Mouse (Mus musculus) embryonic facial prominence, embryonic 11.5 days (tissue): ENCODE measurements around the gene Spocd1. TPM values are rescaled to one million over a fixed set of nuclear protein-coding genes. Genes with fewer than 3 reads are reported as not detected.
A peak's percentile ranks its signal among the peaks of the same experiment; 100 is the strongest.

Source experiments
- ATAC-seq: fragments of 200-750 bp; cut with Nextera tagmentation; replicated peaks from 2 replicates; pipeline ENCODE4 v1.8.0; 2017; ENCODE audit warnings: low read depth; ENCODE audit not compliant: insufficient number of reproducible peaks, low FRiP score, low TSS enrichment
- DNase-seq: peaks from one replicate; pipeline ENCODE4 v3.0.0-alpha.2; 2015; ENCODE audit warnings: low spot score
- H3K27ac ChIP-seq: fragments of 300-500 bp; sonication (generic); replicated peaks from 2 replicates; pipeline ENCODE4 v1.5.1; 2014; ENCODE audit warnings: mild to moderate bottlenecking, low read depth, low read length, control low read depth
- H3K27me3 ChIP-seq: fragments of 300-500 bp; sonication (generic); 2 replicates; pipeline ENCODE4 v1.6.1; 2014; ENCODE audit warnings: mild to moderate bottlenecking, low read length, moderate library complexity, mixed read lengths; ENCODE audit not compliant: control insufficient read depth, insufficient read depth
- H3K36me3 ChIP-seq: fragments of 300-500 bp; sonication (generic); replicated peaks from 2 replicates; pipeline ENCODE4 v1.6.1; 2014; ENCODE audit warnings: low read depth, mild to moderate bottlenecking, low read length, moderate library complexity, mixed read lengths; ENCODE audit not compliant: control insufficient read depth, insufficient read depth
- H3K4me1 ChIP-seq: fragments of 300-500 bp; sonication (generic); 2 replicates; pipeline ENCODE4 v1.6.1; 2014; ENCODE audit warnings: low read length, mixed read lengths; ENCODE audit not compliant: control insufficient read depth, insufficient read depth
- H3K4me2 ChIP-seq: fragments of 300-500 bp; sonication (generic); 2 replicates; pipeline ENCODE4 v1.6.1; 2014; ENCODE audit warnings: low read depth, mild to moderate bottlenecking, control low read depth, low read length, moderate library complexity
- H3K4me3 ChIP-seq: fragments of 300-500 bp; sonication (generic); 2 replicates; pipeline ENCODE4 v1.5.1; 2014; ENCODE audit warnings: low read depth, low read length, control low read depth
- H3K9ac ChIP-seq: fragments of 300-500 bp; sonication (generic); replicated peaks from 2 replicates; pipeline ENCODE4 v1.6.1; 2014; ENCODE audit warnings: mild to moderate bottlenecking, control low read depth, low read length
- H3K9me3 ChIP-seq: fragments of 300-500 bp; sonication (generic); replicated peaks from 2 replicates; pipeline ENCODE4 v1.6.1; 2016; ENCODE audit warnings: mild to moderate bottlenecking, low read length, inconsistent platforms, mixed read lengths; ENCODE audit not compliant: control insufficient read depth
- WGBS: fragments of 180-500 bp; shearing (Covaris S2); extraction: QIAGEN DNeasy Blood & Tissue Kit; methylation state at CpG from one replicate; pipeline ENCODE4 v1.1.7; 2014; 5-methylcytosine and 5-hydroxymethylcytosine counted together
- polyA plus RNA-seq: library from polyadenylated mRNA; unstranded; fragments of >200 nt; fragmentation: Nextera tagmentation; extraction: Ambion mirVana; gene quantifications from 2 replicates; pipeline ENCODE4 v1.2.1, GENCODE M21; 2014

The Spocd1 gene
- polyA plus RNA-seq, 1 experiment from 2014 or later = not detected

DNA sequence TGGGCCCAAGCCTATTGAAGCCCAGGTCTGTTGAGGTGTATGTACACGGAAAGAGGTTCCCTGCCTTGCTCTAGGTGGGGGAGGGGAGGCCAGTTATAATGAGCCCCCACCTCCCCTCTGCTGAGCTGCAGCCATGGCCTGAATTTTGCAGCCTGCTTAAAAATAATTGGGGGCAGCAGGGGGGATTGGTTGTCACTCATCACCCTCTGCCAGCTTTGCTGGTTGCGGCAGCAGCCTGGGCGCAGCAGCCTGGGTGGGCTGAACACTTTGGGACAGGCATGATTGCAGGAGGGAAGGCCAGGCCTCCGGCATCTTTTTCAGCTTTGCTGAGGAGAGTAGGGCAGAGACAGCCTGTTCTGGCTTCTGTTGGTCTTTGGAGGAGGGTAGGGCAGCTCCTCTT lies 60.9 kb downstream of the Spocd1 start:
- H3K27me3 ChIP-seq = peaks cover 27% of the 10 kb centered on the region
- 67% methylated on average over 4 of the region's 4 CpGs for WGBS
- DNase-seq = no peak
- no peak overlapping the region for H3K9ac ChIP-seq
- no peak overlapping the region for H3K27ac ChIP-seq
- no peak for ATAC-seq
- H3K36me3 ChIP-seq = no peaks in the 10 kb centered on the region
- peaks cover 10% of the 10 kb centered on the region for H3K4me1 ChIP-seq
- no peaks in the 10 kb centered on the region for H3K9me3 ChIP-seq
- H3K4me3 ChIP-seq = no peak overlapping the region
- no peak overlapping the region for H3K4me2 ChIP-seq

DNA sequence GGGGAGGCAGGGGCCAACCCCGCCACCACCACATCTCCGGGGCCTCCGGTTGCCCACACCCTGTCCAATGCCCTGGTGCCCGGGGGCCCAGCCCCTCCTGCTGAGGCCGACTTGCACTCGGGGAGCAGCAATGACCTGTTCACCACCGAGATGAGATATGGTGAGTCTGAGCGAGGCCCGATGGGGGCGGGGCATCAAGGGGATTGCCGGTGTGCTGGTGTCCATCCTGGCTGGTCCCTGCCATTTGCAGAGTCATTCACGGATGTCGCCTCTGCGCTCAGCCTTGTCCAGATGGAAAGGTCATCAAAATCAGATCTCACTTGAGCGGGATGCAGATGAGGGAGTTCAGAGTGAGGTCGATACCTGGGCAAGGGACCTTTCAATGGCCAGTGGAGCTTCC lies 63.7 kb downstream of the Spocd1 start:
- H3K4me3 ChIP-seq = no peak overlapping the region
- WGBS = 79% methylated on average over 16 of the region's 16 CpGs
- DNase-seq = no peak
- no peaks in the 10 kb centered on the region for H3K9me3 ChIP-seq
- H3K36me3 ChIP-seq = no peaks in the 10 kb centered on the region
- peaks cover 4% of the 10 kb centered on the region; the same call in 1 of the 2 replicates for H3K4me1 ChIP-seq
- H3K27ac ChIP-seq = no peak overlapping the region
- H3K9ac ChIP-seq = no peak overlapping the region
- H3K27me3 ChIP-seq = peaks cover 6% of the 10 kb centered on the region
- no peak for ATAC-seq
- H3K4me2 ChIP-seq = no peak overlapping the region

DNA sequence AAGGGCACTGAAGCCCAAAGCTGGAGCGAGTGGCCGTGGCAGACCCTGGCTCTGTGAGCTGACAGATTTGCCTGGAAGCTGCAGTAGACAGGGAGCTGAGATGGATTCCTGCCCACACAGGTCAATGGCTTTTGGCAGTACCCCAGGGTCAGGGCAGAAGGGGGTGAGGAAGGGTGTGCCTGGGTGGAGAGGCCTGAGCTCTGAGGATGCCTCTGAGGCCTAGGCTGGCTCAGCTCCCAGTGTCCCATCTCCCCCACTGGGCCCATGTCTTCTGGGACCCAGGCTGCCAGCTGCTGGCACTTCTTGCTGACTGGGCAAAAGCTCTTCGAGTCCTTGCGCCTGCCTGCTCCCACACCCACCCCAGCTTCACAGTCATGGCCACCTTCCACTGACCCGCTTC lies 64.2 kb downstream of the Spocd1 start:
- H3K4me2 ChIP-seq = no peak overlapping the region
- H3K9me3 ChIP-seq = no peaks in the 10 kb centered on the region
- H3K27me3 ChIP-seq = peaks cover 6% of the 10 kb centered on the region
- H3K36me3 ChIP-seq = no peaks in the 10 kb centered on the region
- no peak overlapping the region for H3K9ac ChIP-seq
- no peak overlapping the region for H3K27ac ChIP-seq
- no peak for DNase-seq
- H3K4me3 ChIP-seq = no peak overlapping the region
- ATAC-seq = no peak
- 95% methylated on average over 5 of the region's 5 CpGs for WGBS
- no peaks in the 10 kb centered on the region for H3K4me1 ChIP-seq

DNA sequence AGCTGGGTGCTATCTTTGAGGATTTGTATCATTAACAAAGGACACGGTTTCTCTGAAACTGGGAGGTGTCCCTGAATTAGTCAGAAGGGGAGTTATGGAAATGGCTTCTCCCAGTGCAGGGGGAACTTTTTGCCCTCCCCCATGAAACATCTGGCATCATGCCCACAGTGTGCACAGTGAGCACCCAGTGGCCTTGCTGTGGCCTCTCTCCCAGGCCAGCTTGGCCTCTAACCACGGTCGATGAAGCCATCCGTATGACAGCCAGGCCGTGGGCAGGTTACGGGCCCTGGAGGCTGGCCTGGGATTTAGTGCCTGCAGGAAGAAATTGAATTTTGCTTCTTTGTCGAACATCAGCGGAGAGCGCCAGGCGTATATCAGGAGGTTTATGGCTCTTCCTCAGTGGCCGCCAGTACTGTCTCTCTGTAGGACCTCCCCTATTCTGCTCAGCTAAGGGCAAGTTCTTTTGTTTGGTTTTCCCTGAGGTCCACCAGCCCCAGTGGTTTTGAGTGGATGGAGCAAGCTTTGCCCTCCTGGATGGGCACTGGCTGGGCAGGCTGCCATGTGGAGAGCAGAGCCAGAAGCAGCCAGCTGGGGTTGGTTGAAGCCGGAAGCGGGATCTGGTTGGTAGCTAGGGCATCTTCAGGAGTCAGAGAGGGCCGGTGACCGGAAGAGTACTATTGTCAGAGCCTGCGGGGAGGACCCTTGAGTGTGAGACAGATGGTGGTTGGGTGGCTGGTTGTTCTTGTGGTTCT lies 65.1 kb downstream of the Spocd1 start:
- H3K27ac ChIP-seq = no peak overlapping the region

DNA sequence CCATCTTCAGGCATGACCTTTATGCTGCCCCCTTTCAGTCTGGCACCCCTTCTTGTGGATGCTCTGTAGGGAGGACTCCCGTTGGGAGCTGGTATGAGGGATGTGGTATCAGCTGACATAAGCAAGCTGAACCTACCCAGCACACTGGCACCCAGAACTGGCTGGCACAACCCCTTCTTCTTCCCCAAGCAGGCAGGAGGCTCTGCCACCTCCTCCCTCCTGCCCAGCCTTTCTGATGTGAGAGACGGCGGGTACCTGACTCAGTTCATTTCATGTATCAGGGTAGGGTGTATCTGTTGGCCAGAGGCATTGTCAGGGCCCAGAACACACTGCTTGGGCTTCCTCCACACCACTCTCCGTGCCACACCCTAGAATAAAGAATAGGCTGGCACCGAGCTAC lies 65.7 kb downstream of the Spocd1 start:
- no peaks in the 10 kb centered on the region for H3K9me3 ChIP-seq
- no peak overlapping the region for H3K9ac ChIP-seq
- H3K4me3 ChIP-seq = no peak overlapping the region
- H3K4me1 ChIP-seq = no peaks in the 10 kb centered on the region
- 82% methylated on average over 5 of the region's 5 CpGs for WGBS
- H3K36me3 ChIP-seq = no peaks in the 10 kb centered on the region
- no peak overlapping the region for H3K27ac ChIP-seq
- no peak for DNase-seq
- H3K27me3 ChIP-seq = no peaks in the 10 kb centered on the region
- no peak for ATAC-seq
- H3K4me2 ChIP-seq = no peak overlapping the region

More for the DNA sequence above, 65.1 kb downstream of the Spocd1 start:
- H3K9me3 ChIP-seq = no peaks in the 10 kb centered on the region
- no peak overlapping the region for H3K4me3 ChIP-seq
- no peak overlapping the region for H3K9ac ChIP-seq
- 0 out of 2 replicates have a peak, but pooled peaks cover 1% of the 10 kb centered on the region for H3K27me3 ChIP-seq
- DNase-seq = no peak
- H3K36me3 ChIP-seq = no peaks in the 10 kb centered on the region
- H3K4me2 ChIP-seq = no peak overlapping the region
- ATAC-seq = 0 out of 2 replicates have a peak, but pooled peaks have one; percentile 18
- WGBS = 91% methylated on average over 16 of the region's 16 CpGs
- no peaks in the 10 kb centered on the region for H3K4me1 ChIP-seq

DNA sequence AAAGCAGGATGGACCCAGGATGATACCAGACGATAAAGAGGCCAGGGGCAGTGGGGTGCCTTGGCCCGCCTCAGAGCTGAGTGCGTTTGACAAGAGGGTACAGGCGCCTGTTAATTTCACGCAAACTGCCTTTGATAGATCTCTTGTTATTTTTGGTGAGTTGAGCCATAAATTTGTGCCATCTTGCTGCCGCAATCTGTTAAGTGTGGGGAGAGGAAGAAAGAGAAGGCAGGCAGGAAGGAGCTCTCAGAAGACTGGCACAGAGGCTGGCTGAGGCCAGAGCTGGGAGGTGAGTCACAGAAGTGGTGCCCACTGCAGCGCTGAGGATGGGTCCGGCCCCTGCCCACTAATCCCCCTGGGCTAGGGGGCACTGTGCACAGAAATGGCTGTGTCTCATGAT lies 66.2 kb downstream of the Spocd1 start:
- H3K4me2 ChIP-seq = no peak overlapping the region
- no peaks in the 10 kb centered on the region for H3K36me3 ChIP-seq
- no peaks in the 10 kb centered on the region for H3K4me1 ChIP-seq
- H3K9me3 ChIP-seq = no peaks in the 10 kb centered on the region
- H3K27ac ChIP-seq = no peak overlapping the region
- ATAC-seq (no peak), DNase-seq (no peak)
- H3K27me3 ChIP-seq = no peaks in the 10 kb centered on the region
- 90% methylated on average over 8 of the region's 8 CpGs for WGBS
- no peak overlapping the region for H3K4me3 ChIP-seq
- H3K9ac ChIP-seq = no peak overlapping the region

DNA sequence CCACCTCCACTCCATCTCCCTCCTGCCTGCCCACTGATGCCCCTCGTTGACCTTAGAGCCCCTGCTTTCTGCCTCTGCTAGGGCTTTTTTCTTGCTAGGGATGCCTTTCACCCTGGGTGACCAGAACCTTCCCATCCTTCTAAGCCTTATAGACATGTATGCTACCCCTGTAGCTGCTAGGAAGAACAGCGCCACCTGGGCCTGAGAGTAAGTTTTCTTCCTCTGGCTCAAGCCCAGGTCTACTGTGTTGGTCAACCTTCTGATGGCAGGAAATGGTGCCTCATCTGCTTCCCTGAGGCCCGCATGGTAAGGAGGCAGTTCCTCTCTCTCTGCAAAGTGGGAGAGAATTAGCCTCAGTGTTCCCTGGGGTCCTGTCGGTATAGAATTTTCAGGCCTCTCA lies 67.0 kb downstream of the Spocd1 start:
- ATAC-seq (no peak), DNase-seq (no peak)
- Histone ChIP-seq H3K4me3 (no peak overlapping the region), H3K27me3 (no peaks in the 10 kb centered on the region), H3K4me1 (no peaks in the 10 kb centered on the region), H3K4me2 (no peak overlapping the region), H3K27ac (no peak overlapping the region), H3K9me3 (no peaks in the 10 kb centered on the region), H3K9ac (no peak overlapping the region), H3K36me3 (no peaks in the 10 kb centered on the region)
- 79% methylated on average over 4 of the region's 4 CpGs for WGBS

DNA sequence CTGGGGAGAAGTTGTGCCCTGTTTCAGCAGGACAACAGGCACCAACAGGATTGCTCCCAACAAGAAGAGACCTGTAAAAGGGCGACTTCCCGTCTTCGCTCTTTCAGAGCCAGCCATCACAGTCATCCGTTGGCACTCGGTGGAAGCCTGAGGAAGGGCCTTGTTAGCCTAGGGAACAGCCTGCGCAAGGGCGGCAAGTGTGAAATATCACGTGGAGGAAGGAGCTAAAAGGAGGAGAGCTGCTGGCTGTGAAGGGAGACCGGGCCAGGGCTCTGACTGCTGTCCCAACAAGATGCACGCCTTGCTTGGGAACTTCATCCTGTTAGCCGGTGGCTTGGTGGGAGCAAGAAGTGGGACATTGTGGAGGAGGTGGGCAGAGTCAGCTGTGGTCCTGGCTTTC lies 69.1 kb downstream of the Spocd1 start:
- Histone ChIP-seq H3K4me3 (no peak overlapping the region), H3K9me3 (no peaks in the 10 kb centered on the region), H3K27me3 (no peaks in the 10 kb centered on the region), H3K36me3 (no peaks in the 10 kb centered on the region), H3K4me1 (no peaks in the 10 kb centered on the region; the same call in 1 of the 2 replicates), H3K4me2 (no peak overlapping the region), H3K27ac (no peak overlapping the region), H3K9ac (no peak overlapping the region)
- ATAC-seq = no peak
- DNase-seq = no peak
- 62% methylated on average over 11 of the region's 11 CpGs for WGBS
